Mouse (Mus musculus) midbrain, embryonic 10.5 days (tissue): ENCODE data around the gene Caskin1. TPM values are rescaled to one million over a fixed set of nuclear protein-coding genes. Genes with fewer than 3 reads are reported as not detected.

Source experiments
- DNase-seq: peaks from one replicate; pipeline ENCODE4 v3.0.0-alpha.2; 2017; ENCODE audit warnings: low spot score
- H3K27ac ChIP-seq: fragments of 300-500 bp; sonication (generic); replicated peaks from 2 replicates; pipeline ENCODE4 v1.5.1; 2016; ENCODE audit warnings: mild to moderate bottlenecking
- H3K27me3 ChIP-seq: fragments of 300-500 bp; sonication (generic); 2 replicates; pipeline ENCODE4 v1.6.1; 2016; ENCODE audit warnings: low read depth, mild to moderate bottlenecking; ENCODE audit not compliant: poor library complexity, severe bottlenecking
- H3K36me3 ChIP-seq: fragments of 300-500 bp; sonication (generic); 2 replicates; pipeline ENCODE4 v1.6.1; 2016; ENCODE audit warnings: mild to moderate bottlenecking, moderate library complexity
- H3K4me1 ChIP-seq: fragments of 300-500 bp; sonication (generic); 2 replicates; pipeline ENCODE4 v1.6.1; 2016
- H3K4me3 ChIP-seq: fragments of 300-500 bp; sonication (generic); 2 replicates; pipeline ENCODE4 v1.5.1; 2016; ENCODE audit warnings: mild to moderate bottlenecking, moderate library complexity
- H3K9me3 ChIP-seq: fragments of 300-500 bp; sonication (generic); replicated peaks from 2 replicates; pipeline ENCODE4 v1.6.1; 2016; ENCODE audit warnings: mild to moderate bottlenecking
- WGBS: fragments of 180-500 bp; shearing (Covaris S2); methylation state at CpG from one replicate; pipeline ENCODE4 v1.1.7; 2016; 5-methylcytosine and 5-hydroxymethylcytosine counted together
- polyA plus RNA-seq: library from polyadenylated mRNA; unstranded; fragments of >200 nt; fragmentation: Nextera tagmentation; extraction: Ambion mirVana; gene quantifications from 2 replicates; pipeline ENCODE4 v1.2.1, GENCODE M21; 2016

Caskin1 gene
- polyA plus RNA-seq, 1 experiment from 2014 or later, result 6.7 TPM

GRCm38 (mm10) chr17:24507806-24508460 lies 19.5 kb downstream of the Caskin1 start:
- WGBS, result 85% methylated on average over 12 of the region's 12 CpGs
- Histone ChIP-seq H3K4me1 (peaks cover 17% of the 10 kb centered on the region), H3K27ac (no peak overlapping the region), H3K4me3 (no peak overlapping the region), H3K36me3 (peaks cover 97% of the 10 kb centered on the region), H3K27me3 (peaks cover 14% of the 10 kb centered on the region; the same call in 1 of the 2 replicates), H3K9me3 (no peaks in the 10 kb centered on the region)
- DNase-seq, result no peak

GRCm38 (mm10) chr17:24513609-24514008 lies 25.2 kb downstream of the Caskin1 start:
- Histone ChIP-seq H3K9me3 (no peaks in the 10 kb centered on the region), H3K36me3 (peaks cover 100% of the 10 kb centered on the region), H3K4me1 (no peaks in the 10 kb centered on the region), H3K4me3 (no peak overlapping the region), H3K27me3 (no peaks in the 10 kb centered on the region), H3K27ac (no peak overlapping the region)
- WGBS, result 64% methylated on average over 5 of the region's 5 CpGs
- DNase-seq, result no peak

- Histone ChIP-seq H3K9me3 (no peaks in the 10 kb centered on the region), H3K36me3 (peaks cover 99% of the 10 kb centered on the region), H3K27ac (peak overlapping the region; percentile 23; the same call in 1 of the 2 replicates), H3K27me3 (no peaks in the 10 kb centered on the region), H3K4me1 (no peaks in the 10 kb centered on the region), H3K4me3 (no peak overlapping the region; the same call in 1 of the 2 replicates)
- no peak for DNase-seq
- WGBS, result 89% methylated on average over 24 of the region's 24 CpGs
Measured at GRCm38 (mm10) chr17:24514270-24515257, 26.2 kb downstream of the Caskin1 start.

- no peak overlapping the region for H3K27ac ChIP-seq
- no peaks in the 10 kb centered on the region for H3K27me3 ChIP-seq
- WGBS, result 90% methylated on average over 4 of the region's 4 CpGs
- H3K36me3 ChIP-seq, result peaks cover 88% of the 10 kb centered on the region
- H3K9me3 ChIP-seq, result no peaks in the 10 kb centered on the region
- no peak for DNase-seq
- peaks cover 6% of the 10 kb centered on the region; the same call in 1 of the 2 replicates for H3K4me1 ChIP-seq
- no peak overlapping the region for H3K4me3 ChIP-seq
Measured at GRCm38 (mm10) chr17:24520450-24520849, 32.0 kb downstream of the Caskin1 start.

- peaks cover 62% of the 10 kb centered on the region for H3K36me3 ChIP-seq
Measured at GRCm38 (mm10) chr17:24524734-24525133, 36.3 kb downstream of the Caskin1 start.

GRCm38 (mm10) chr17:24527315-24527714 lies 38.9 kb downstream of the Caskin1 start:
- Histone ChIP-seq H3K27ac (peak overlapping the region; percentile 90), H3K9me3 (no peaks in the 10 kb centered on the region), H3K4me3 (peak overlapping the region; percentile 80), H3K4me1 (peaks cover 56% of the 10 kb centered on the region), H3K36me3 (peaks cover 53% of the 10 kb centered on the region), H3K27me3 (0 out of 2 replicates have a peak, but pooled peaks cover 3% of the 10 kb centered on the region)
- DNase-seq, result no peak
- under 1% methylated on average over 19 of the region's 19 CpGs for WGBS

More at GRCm38 (mm10) chr17:24524734-24525133, 36.3 kb downstream of the Caskin1 start:
- no peak overlapping the region for H3K4me3 ChIP-seq
- DNase-seq, result no peak
- H3K4me1 ChIP-seq, result peaks cover 30% of the 10 kb centered on the region
- no peaks in the 10 kb centered on the region for H3K9me3 ChIP-seq
- H3K27ac ChIP-seq, result no peak overlapping the region
- WGBS, result 82% methylated on average over 2 of the region's 2 CpGs
- H3K27me3 ChIP-seq, result no peaks in the 10 kb centered on the region

- DNase-seq, result peak; percentile 93
- Histone ChIP-seq H3K36me3 (peaks cover 49% of the 10 kb centered on the region), H3K27ac (peak within 1 kb of the TSS; percentile 90), H3K9me3 (no peaks in the 10 kb centered on the region), H3K27me3 (0 out of 2 replicates have a peak, but pooled peaks cover 3% of the 10 kb centered on the region), H3K4me1 (peaks cover 62% of the 10 kb centered on the region), H3K4me3 (peak within 1 kb of the TSS; percentile 80)
- under 1% methylated on average over 40 of the region's 40 CpGs for WGBS
Measured at GRCm38 (mm10) chr17:24527723-24528559, 39.5 kb downstream of the Caskin1 start, which contains the start of gene Traf7. Traf7 (minus strand) TSS chr17:24527938.

GRCm38 (mm10) chr17:24528560-24528918 lies 40.1 kb downstream of the Caskin1 start:
- H3K4me1 ChIP-seq, result peaks cover 68% of the 10 kb centered on the region
- 1% methylated on average over 8 of the region's 8 CpGs for whole genome bisulfite sequencing

GRCm38 (mm10) chr17:24529007-24529451 lies 40.6 kb downstream of the Caskin1 start:
- peaks cover 39% of the 10 kb centered on the region for H3K36me3 ChIP-seq
- peak; percentile 84 for DNase-seq
- 0 out of 2 replicates have a peak, but pooled peaks cover 3% of the 10 kb centered on the region for H3K27me3 ChIP-seq
- 3% methylated on average over 4 of the region's 4 CpGs for whole genome bisulfite sequencing
- no peaks in the 10 kb centered on the region for H3K9me3 ChIP-seq
- peaks cover 72% of the 10 kb centered on the region for H3K4me1 ChIP-seq
- H3K4me3 ChIP-seq, result peak overlapping the region; percentile 80
- H3K27ac ChIP-seq, result peak overlapping the region; percentile 88

More at GRCm38 (mm10) chr17:24528560-24528918, 40.1 kb downstream of the Caskin1 start:
- Histone ChIP-seq H3K27me3 (0 out of 2 replicates have a peak, but pooled peaks cover 3% of the 10 kb centered on the region), H3K9me3 (no peaks in the 10 kb centered on the region), H3K4me3 (peak overlapping the region; percentile 80), H3K27ac (peak overlapping the region; percentile 88), H3K36me3 (peaks cover 43% of the 10 kb centered on the region)
- no peak for DNase-seq

- WGBS, result 16% methylated on average over 5 of the region's 5 CpGs
- peak overlapping the region; percentile 88 for H3K27ac ChIP-seq
- 0 out of 2 replicates have a peak, but pooled peaks cover 3% of the 10 kb centered on the region for H3K27me3 ChIP-seq
- peaks cover 33% of the 10 kb centered on the region for H3K36me3 ChIP-seq
- H3K4me3 ChIP-seq, result peak overlapping the region; percentile 80
- peaks cover 71% of the 10 kb centered on the region for H3K4me1 ChIP-seq
- H3K9me3 ChIP-seq, result no peaks in the 10 kb centered on the region
- DNase-seq, result no peak
Measured at GRCm38 (mm10) chr17:24529883-24530282, 41.5 kb downstream of the Caskin1 start.

GRCm38 (mm10) chr17:24530361-24531050 lies 42.1 kb downstream of the Caskin1 start:
- WGBS, result 37% methylated on average over 8 of the region's 8 CpGs
- H3K4me3 ChIP-seq, result peak overlapping the region; percentile 80
- H3K9me3 ChIP-seq, result no peaks in the 10 kb centered on the region
- H3K4me1 ChIP-seq, result peaks cover 66% of the 10 kb centered on the region
- peak overlapping the region; percentile 88; the same call in 1 of the 2 replicates for H3K27ac ChIP-seq
- H3K36me3 ChIP-seq, result peaks cover 26% of the 10 kb centered on the region
- H3K27me3 ChIP-seq, result 0 out of 2 replicates have a peak, but pooled peaks cover 3% of the 10 kb centered on the region
- no peak for DNase-seq
